Mouse (Mus musculus): ENCODE measurements around the gene Cyth3.

- no peak for TF ChIP-seq CTCF (IDR thresholded peaks at IDR 0.05; ENCODE audit: insufficient read depth, low read length)
- TF ChIP-seq POLR2A (IDR thresholded peaks at IDR 0.05; ENCODE audit: borderline replicate concordance, extremely low read depth, low read depth, low read length), result no peak
These were observed 108.7 kb downstream of the Cyth3 start for GRCm38 (mm10) chr5:143730915-143731314.
